Mouse (Mus musculus) layer of hippocampus, adult 8-10 months (tissue): ENCODE measurements around the gene Impg1. TPM values are rescaled to one million over a fixed set of nuclear protein-coding genes. Genes with fewer than 3 reads are reported as not detected.

Experiments used
- DNase-seq, 2 experiments: peaks; one replicate each; pipeline ENCODE4 v3.0.0; 2022; ENCODE audit warnings: low spot score in 2 of 2
- total RNA-seq, 4 experiments: library from RNA; stranded (reverse); gene quantifications; 2 replicates each; pipeline ENCODE4 v1.2.4; 2022

Gene Impg1
- total RNA-seq: not detected

DNA sequence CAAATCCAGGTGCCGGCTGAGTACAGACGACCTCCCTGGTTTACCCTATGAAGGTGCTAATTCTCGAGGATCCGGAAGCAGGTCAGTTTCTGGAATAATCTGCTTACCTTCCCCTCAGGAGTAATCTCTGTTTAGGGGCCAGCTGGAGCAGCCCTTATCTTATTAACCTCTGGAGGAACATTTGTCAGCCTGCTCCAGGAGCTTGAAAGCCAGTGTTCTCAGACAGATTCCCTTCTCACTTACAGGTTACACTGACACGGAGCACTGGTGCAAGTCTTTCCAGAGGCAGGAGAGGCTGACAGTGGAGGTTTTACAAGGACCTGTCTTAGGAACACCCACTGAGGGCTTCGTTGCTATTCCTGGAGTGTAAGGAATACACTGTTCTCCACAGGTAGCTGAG, at the start of gene Impg1:
Impg1 (minus strand) TSS at position 101 of the 400 bp plus-strand sequence.
- DNase-seq: no peak

DNA sequence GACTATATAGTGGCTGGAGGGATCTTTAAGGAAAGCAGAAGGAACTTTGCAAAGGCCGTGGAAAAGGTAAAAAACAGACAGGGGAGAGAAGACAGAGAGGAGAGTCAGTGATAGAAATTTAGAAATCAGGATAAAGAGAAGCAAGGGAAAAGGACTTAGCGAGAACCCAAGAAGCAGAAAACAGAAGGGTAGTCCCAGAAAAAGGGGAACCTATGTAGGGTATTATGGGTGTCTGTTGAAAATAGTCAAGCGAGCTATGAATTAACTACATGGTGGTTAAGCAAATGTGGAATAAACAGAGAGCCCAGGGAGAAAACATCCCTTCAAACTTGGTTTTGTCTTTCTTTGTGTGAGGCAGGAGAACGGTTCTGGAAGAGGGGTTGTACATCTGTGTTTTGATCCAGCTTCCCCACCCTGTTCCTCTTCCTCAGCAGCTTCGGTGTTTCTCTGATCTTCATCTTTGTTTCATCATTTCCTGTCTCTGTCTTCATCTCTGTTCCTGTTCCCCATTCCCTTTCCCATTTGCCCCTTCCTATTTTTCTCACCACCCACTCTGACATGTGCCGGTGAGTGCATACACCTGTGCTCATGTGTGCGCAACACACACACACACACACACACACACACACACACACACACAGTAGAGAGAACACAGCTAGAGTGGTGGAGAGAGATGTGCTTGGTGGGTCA, 44.3 kb upstream of the Impg1 start:
- no peak for DNase-seq

DNA sequence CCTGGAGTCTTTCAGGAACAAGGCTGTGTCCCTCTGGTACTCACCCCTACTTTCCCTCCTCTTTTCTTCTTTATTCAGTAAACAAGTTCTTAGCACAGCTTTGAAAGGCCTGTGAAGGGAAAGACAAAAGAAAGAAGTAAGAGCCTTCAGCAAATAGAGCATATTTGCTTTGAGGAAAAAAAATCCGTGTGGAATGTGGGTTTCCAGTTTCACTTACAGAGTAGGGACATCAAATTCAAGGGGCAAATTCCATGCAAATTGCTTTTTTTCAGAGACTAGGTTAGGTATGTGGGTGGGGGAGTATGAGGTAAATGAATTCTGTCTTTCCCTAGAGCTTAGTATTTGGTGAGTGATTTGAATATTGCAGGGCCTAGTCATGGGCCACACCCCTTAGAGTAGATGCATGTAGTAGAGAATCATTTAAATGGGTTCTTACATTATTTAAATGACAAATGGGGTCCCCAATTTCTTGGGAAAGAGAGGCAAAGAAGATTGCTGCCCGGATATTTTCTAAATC, 39.3 kb upstream of the Impg1 start:
- no peak for DNase-seq

DNA sequence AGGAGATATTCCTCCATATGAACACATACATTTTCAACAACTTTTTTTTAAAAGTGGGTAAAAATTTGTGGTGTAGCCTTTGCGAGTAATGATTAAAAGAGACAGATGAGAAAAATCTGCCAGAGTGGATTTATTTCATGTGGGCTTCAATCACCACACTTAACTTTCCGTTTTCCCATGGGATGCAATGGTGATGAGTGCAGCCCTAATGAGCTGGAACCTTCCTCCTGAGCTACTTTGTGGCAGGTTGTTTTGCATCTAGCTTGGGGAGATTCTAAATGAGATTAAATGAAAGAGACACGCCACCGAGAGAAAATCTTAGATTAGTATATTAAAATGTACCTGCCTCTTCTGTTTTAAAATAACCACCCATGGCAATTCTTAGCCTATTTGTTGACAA, 26.3 kb upstream of the Impg1 start:
- no peak for DNase-seq

DNA sequence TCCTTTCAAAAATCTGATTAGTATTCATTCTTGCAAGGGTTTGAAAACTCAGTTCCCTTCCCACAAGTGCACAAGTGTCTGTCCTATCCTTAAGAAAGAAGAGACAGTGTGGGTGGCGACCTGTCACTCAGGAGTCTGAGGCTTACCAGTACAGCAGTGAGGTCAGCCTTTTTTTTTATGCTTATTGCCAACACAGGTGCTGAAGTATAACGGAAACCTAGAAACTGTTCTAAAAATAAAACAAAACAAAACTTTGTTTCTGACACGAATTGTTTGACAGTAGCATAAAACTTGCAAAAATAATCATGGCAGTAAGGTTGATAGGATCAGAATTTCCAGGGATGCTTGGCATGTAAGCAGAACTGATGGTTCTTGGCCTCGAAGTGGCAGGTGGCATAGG, 4.9 kb downstream of the Impg1 start:
- no peak for DNase-seq

DNA sequence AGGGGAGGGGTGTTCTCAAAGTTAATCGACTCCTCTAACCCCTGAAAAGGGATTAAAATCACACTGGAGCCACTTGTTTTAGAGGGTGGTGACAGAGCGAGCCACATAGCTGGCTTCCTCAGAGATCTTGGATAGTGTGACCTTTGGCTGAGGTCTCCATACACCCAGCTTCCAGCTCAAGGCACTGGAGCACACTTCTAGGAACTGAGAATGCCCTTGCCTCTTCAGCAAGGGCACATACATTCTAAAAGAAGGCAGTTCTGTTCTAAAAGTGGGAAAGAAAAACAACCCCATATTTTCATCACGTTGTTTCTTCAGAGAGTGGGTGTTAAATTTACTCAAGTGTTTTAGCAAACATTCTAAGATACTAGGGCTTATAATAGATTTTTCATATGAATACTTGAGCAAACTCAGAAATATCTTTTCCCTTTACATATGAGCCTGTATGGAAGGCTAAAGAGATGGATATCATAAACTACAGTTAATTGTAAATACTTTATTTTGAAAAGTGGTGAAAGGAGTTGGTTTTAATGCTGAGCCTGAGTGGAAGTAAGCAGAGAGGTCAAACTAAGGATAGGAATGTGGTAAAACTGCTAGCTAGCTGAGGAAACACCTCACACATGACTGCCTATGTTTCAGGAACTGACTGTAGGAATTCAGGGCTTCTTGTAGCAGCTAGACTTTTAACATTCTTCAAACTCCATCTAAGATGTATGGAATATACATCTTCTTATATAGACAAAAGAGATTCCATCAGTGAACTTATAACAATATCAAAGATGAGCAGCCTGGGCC, 14.6 kb downstream of the Impg1 start:
- DNase-seq: no peak

DNA sequence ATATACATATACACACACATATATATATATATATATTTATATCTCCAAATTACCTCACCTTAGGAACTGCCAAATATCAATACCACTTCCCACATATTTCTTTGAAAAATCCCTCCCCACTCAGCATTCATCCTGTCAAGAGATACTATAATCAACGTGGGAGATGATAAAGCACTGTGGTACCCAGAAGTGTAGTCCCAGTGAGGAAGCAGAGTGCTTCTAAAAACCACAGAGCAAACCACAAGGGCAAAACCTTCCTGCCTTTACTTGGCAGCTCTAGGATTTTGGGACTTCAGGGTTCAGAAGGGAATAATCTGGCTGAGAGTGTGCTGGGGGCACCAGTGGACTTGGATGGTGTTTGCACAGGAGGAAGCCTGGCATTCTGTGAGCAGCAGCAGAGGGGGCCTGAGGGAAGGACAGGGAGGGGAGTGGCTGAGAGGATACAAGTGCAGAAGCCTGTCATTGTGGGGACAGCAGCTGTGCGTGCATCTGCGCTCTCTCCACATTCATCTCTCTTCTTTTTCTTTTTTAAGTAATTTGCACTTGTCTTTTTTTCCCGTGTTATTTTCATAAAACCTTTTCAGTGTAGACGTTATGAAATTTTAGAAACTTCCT, 24.1 kb downstream of the Impg1 start:
- no peak for DNase-seq

DNA sequence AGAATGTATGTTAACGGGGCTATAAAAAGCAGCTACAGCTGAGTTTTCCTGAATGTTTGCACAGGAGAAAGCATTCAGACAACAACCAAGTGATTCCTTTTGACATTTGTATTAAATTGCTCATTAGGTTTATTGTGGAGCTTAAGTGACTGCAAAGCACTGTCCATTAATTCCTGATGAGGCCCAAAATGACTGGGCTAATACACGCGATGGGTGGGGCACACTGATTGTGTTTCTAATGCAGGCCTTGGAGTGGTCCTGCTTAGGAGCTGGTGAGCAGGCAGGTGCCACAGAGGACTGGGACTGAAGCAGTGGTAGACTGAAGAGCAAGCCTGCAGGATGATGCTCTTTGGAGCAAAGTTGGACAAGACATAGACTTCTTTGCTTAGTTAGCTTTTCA, 73.9 kb downstream of the Impg1 start:
- DNase-seq: no peak

DNA sequence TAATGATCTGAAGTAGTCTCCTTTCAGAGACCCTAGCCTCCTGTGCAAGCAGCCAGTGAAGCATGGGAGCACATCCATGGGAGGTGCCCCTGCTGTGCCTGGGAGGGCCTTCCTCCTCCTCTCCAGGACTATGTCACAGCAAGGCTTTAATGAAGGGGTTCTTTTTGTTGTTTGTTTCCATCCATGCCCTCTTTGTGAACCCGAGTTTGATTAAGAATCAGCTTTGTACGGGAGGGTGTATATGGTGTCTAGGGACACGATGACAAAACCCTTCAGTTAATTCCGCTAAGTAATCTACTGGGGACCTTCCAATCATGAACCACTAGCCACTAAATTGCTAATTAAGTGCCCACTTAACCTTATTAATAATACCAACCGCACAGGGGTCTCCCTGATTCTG, 74.3 kb downstream of the Impg1 start:
- no peak for DNase-seq

DNA sequence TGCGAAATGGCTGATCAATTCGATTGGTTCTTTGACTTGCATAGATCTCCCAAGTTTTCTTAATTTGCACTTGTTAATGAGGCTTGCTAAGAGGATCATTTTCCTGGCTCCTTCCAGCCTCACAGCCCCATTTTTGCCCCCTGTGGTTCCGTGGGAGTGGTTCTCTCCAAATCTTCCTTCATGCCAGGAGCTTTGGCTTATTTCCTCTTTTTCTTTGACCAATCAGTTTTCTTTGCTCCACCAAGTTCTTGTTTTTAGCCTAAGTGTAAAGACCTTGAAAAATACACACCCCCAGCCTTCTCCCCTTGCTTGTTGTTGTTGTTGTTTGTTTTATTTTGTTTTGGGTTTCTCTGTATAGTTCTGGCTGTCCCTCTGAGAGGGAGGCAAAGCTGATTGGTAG, 77.4 kb downstream of the Impg1 start:
- DNase-seq: no peak

DNA sequence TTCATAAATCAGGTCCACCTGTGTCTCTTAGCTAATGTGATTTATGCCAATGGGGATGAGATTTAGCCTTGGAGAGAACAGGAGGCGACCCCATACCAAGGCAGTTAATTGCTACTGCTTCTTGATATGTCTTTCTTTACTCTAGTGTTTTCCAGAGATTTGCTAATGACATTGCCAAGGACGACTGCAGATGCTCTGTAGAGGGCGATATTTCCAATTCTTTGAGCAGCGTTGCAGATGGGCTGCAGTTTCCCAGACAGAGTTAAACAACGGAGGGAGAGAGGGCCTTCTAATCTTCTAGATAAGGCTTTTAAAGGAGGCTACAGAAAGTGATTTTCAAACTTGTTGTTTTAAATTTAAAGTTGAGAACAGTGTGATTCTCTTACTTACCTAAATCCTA, 78.8 kb downstream of the Impg1 start:
- DNase-seq: no peak

DNA sequence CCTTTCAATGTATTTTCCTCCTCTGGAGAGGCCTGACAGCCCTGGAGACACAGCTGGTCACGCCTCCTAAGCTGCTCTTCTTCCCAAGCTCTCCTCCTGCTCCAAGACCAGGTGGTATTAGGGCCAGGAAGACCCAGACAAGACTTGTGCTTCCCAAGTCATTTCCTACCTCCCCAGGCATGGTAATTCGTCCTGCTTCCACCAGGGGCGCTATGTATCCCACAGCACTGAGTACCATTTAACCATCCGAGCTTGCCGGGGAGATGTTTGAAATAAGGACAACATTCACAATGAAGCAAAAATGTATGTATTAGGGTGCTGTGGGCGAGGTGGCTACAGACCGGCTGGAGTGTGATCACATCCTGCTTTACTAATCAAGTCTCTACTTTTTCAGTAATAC, 79.3 kb downstream of the Impg1 start:
- DNase-seq: peak in 1 of 2 experiments; percentile 14

DNA sequence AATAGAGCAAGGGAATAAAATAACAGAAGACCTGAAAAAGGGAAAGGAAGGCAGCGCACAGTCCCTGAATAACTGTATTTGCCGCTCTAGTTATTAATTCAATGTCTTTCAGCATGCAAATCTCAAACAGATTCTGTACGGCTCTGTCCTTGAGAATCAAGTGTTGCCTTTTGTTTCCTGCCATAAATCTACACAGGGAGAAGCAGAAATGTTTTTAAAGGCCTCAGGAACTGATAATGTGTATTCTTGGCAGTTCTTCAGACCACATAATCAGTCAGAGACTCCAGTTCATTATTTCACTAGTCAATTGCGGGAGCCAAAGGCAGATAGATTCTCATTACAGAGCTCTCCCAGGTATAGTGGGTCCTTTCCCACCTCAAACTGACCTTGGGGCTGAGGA, 82.6 kb downstream of the Impg1 start:
- DNase-seq: no peak

DNA sequence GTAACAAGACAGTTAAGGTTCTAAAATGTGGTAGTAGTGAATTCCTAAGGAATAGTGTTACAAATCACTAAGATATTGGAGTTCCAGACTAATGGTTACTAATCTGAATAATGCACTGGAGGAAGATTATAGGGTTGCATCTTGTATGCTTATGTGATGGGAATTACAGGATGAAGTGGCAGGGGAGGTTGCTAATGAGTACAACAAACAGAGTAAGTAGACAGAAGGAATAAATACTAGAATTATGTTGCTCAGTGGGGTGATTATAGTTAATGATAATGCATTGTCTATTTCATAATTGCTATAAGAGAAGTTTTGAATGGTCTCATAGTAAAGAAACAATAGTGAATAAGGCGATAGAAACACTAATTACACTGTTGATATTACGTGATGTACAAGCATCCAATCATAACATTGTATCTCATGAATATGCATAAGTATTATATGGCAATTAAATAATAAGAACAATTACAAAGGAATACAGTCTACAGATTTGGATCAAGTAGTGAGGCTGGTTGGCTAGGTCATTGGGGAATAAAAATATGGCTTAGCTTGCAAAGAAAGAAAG, 85.1 kb downstream of the Impg1 start:
- no peak for DNase-seq

DNA sequence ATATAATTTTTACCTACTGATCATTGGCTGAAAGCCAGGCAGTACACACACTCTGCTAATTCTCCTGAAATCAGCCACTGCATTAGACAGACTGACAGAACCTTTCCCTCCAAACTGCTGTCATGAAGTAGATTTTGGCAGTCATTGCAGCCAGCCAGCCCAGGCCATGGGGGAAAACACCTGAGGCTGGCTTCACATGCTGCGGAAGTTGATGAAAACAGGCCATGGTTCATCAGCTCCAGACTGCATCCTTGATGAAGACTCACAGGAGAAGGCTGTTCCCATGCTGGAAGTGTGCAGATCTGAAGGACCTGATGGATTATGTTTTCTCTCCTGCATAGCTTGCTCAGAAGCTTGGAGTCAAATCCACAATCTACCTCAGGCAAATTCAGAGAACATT, 91.2 kb downstream of the Impg1 start:
- DNase-seq: no peak

DNA sequence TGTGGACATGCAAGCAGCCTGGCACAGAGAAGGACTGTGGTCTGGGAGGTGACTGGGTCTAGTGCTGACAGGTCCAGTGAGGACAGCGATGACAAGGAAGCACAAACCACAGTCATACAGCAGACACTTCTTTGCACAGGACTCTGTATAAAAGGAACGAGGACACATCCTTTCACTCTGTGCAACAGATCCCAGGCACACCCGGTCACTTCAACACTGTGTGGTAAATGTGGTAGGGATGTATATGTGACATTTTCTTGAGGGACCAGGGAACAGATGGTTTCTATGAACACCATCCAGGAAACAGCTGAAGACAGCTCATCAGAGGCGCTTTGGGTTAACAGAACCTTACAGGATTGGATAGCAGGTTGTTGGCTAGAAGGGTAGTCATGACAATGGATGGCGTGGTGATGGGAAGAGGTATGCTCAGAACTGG, 92.0 kb downstream of the Impg1 start:
- no peak for DNase-seq

DNA sequence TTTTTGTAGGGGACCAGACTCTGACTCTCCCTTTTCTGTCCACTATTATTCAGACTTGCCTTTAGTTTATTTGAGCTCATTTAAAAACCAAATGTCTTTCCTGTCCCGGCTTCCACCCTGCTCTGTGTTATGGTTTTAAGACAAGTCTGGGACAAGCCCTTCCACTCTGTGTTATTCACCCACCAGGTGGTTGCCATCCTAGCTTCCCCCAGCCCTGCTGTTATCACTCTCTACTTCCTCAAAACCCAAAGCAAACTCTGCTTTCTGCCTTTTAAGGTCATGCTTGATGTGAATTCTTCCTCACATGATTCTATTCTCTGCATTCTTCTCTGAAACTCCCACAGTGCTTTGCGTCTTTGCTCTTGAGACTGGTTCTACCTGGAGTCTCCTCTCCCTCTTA, 96.6 kb downstream of the Impg1 start:
- DNase-seq: no peak

DNA sequence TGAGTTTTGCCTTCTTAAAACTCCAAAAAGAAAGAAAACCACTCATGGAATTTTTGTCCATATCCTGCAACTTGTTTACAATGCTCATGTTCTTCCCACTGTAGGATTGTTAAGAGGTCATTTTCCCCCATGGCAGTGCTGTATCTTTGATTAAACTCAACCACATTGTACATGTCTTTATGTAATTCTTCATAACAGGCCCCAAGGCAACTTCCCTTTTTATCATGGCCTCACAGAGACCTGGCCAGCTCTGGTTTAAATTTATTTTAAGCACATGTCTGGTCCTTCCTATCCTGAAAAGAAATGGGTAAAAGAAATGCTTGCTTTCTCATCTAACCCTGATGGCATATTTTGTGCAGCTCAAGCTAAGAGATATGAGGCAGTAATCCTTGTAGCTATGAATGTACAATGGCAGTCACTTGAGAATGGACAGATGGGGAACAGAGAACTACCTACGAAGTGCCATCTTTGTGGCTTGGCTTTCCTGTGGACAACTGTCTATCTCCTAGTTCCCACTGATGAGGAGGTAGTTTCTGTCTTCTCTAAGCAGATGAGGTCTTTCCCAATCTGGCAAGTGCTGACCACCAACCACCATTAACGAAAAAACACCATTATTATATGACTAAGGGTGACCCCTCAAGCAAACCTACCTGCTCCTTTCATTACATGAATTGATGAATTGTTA, 97.6 kb downstream of the Impg1 start:
- DNase-seq: no peak

DNA sequence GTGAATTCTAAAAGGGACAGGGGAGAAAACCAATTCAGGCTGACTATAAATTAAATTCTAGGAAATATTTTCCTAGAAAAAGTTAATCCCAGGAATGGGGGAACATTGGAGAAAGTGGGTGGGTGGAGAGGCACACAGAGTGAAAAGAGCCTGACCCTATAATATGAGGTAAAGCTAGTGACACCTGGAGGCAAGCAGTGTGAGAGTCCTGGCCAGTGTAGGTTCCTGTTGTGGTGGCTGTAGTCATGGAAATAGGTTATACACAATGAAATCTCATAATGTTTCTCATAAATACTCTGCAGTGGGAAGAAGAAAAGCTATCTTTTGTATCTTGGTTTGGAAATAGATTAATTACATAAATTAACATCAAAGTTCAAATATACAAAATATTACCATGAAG, 105.2 kb downstream of the Impg1 start:
- no peak for DNase-seq

DNA sequence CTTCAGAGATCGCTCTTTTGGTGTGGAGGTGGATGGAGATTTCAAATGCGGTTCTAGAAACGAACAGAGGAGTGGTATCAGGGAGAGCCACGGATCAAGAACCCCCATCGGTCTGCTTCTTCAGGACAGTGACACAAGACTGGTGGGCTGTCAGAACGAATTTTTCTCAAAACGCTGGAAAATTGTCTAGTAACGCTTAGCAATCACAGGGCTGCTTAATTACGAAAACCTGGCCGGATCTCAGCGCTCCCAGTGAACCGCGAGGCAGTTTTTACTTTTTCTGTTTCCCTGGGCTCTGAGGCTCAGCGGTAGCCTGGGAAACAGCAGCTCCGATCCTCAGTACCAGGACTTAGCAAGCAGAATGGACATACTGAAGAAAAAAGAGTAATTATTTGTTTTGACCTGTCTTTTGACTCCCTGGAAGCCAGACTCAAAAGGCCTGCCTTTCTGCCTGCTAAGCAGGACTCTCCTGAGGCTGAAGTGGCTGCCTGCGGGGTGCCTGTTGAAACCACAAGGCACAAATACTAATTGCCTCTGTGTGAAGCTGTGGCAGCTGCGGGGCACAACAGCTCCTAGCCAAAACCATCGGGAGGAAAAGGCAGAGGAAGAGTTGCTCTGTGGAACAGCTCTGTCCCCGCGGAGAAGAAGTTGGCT, 113.5 kb downstream of the Impg1 start:
- peak; percentile 22 to 27 for DNase-seq

DNA sequence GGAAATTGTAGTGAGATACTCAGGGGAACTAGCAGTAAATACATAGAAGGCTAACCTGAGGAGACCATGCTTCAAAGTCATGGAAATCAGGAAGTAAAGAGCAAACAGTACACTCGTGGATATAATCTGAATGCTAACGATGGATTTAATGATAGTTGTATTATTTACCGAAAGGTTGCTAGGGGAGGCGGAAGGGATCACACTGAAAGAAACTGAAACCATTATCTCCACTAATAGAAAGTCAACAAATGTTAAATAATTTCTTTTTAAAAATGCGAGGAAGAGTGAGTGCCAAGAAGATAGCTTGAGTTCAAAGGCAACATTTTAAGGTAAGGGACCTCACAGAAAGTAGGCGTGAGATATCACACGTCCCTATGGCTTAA, 114.0 kb downstream of the Impg1 start:
- no peak for DNase-seq
